Mouse (Mus musculus) limb, embryonic 13.5 days (tissue): ENCODE measurements around the gene Rab22a. TPM values are rescaled to one million over a fixed set of nuclear protein-coding genes. Genes with fewer than 3 reads are reported as not detected.

ENCODE experiments used
- ATAC-seq: fragments of 200-750 bp; cut with Nextera tagmentation; 2 replicates; pipeline ENCODE4 v1.8.0; 2017; ENCODE audit warnings: low read depth, moderate number of reproducible peaks, moderate TSS enrichment; ENCODE audit not compliant: low FRiP score
- H3K27ac ChIP-seq: fragments of 300-500 bp; sonication (generic); 2 replicates; pipeline ENCODE4 v1.5.1; 2015; ENCODE audit warnings: inconsistent platforms, mild to moderate bottlenecking, moderate library complexity
- H3K27me3 ChIP-seq: fragments of 300-500 bp; sonication (generic); 2 replicates; pipeline ENCODE4 v1.6.1; 2015; ENCODE audit warnings: mild to moderate bottlenecking, inconsistent platforms
- H3K36me3 ChIP-seq: fragments of 300-500 bp; sonication (generic); 2 replicates; pipeline ENCODE4 v1.6.1; 2015; ENCODE audit warnings: inconsistent platforms, mild to moderate bottlenecking, moderate library complexity
- H3K4me1 ChIP-seq: fragments of 300-500 bp; sonication (generic); 2 replicates; pipeline ENCODE4 v1.6.1; 2015; ENCODE audit warnings: inconsistent platforms
- H3K4me2 ChIP-seq: fragments of 300-500 bp; sonication (generic); replicated peaks from 2 replicates; pipeline ENCODE4 v1.6.1; 2015; ENCODE audit warnings: inconsistent platforms, mild to moderate bottlenecking, moderate library complexity
- H3K4me3 ChIP-seq: fragments of 300-500 bp; sonication (generic); 2 replicates; pipeline ENCODE4 v1.5.1; 2015; ENCODE audit warnings: moderate library complexity, mild to moderate bottlenecking, inconsistent platforms
- H3K9ac ChIP-seq: fragments of 300-500 bp; sonication (generic); 2 replicates; pipeline ENCODE4 v1.6.1; 2015; ENCODE audit warnings: mild to moderate bottlenecking, inconsistent platforms
- H3K9me3 ChIP-seq: fragments of 300-500 bp; sonication (generic); 2 replicates; pipeline ENCODE4 v1.6.1; 2016; ENCODE audit warnings: inconsistent platforms
- WGBS: fragments of 180-500 bp; shearing (Covaris S2); methylation state at CpG from one replicate; pipeline ENCODE4 v1.1.7; 2015; 5-methylcytosine and 5-hydroxymethylcytosine counted together
- polyA plus RNA-seq: library from polyadenylated mRNA; unstranded; fragments of >200 nt; fragmentation: Nextera tagmentation; extraction: Ambion mirVana; gene quantifications from 2 replicates; pipeline ENCODE4 v1.2.1, GENCODE M21; 2015

Rab22a gene
- polyA plus RNA-seq, 1 experiment from 2014 or later = 46.4 TPM

GRCm38 (mm10) chr2:173730444-173730966 is 70.9 kb downstream of the Rab22a start:
- Histone ChIP-seq H3K9me3 (no peaks in the 10 kb centered on the region), H3K36me3 (no peaks in the 10 kb centered on the region), H3K4me1 (peaks cover 20% of the 10 kb centered on the region), H3K27ac (no peak overlapping the region), H3K4me3 (no peak overlapping the region), H3K4me2 (0 out of 2 replicates have a peak overlapping the region, but pooled peaks have one; percentile 3), H3K9ac (no peak overlapping the region), H3K27me3 (no peaks in the 10 kb centered on the region)
- peak; percentile 28; the same call in 1 of the 2 replicates for ATAC-seq
- WGBS = 15% methylated on average over 9 of the region's 9 CpGs

DNA sequence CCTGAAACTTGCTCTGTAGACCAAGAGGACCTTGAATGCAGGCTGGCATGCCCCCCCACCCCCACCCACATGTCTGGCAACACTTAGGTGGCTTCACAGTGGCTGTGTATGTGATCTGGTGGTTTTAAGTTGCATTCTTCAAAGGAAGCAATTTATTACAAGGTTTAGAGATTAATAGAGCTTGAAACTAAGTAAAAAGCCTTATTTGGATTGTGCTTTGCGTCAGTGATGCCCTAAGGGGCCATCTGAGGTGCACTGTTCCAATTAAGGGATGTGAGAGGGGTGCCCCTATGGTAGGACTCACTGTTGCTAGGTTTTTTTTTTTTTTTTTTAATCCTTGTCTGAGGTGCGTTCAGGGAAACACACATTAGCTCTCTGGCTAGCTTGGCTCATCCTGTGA is 74.9 kb downstream of the Rab22a start:
- peaks cover 34% of the 10 kb centered on the region for H3K4me1 ChIP-seq
- no peak overlapping the region for H3K9ac ChIP-seq
- ATAC-seq = no peak
- no peak overlapping the region for H3K4me2 ChIP-seq
- H3K27me3 ChIP-seq = no peaks in the 10 kb centered on the region
- 24% methylated on average over 2 of the region's 2 CpGs for WGBS
- peaks cover 5% of the 10 kb centered on the region for H3K36me3 ChIP-seq
- no peaks in the 10 kb centered on the region for H3K9me3 ChIP-seq
- no peak overlapping the region for H3K4me3 ChIP-seq
- H3K27ac ChIP-seq = no peak overlapping the region

- H3K27me3 ChIP-seq = no peaks in the 10 kb centered on the region
- WGBS = under 1% methylated on average over 70 of the region's 70 CpGs
- H3K36me3 ChIP-seq = peaks cover 5% of the 10 kb centered on the region
- no peaks in the 10 kb centered on the region for H3K9me3 ChIP-seq
- H3K4me3 ChIP-seq = peak within 1 kb of the TSS; percentile 90
- peak; percentile 99 for ATAC-seq
- peaks cover 39% of the 10 kb centered on the region for H3K4me1 ChIP-seq
- H3K9ac ChIP-seq = peak within 1 kb of the TSS; percentile 92
- peak within 1 kb of the TSS; percentile 86 for H3K4me2 ChIP-seq
- H3K27ac ChIP-seq = peak within 1 kb of the TSS; percentile 65
Measured at GRCm38 (mm10) chr2:173737222-173737989, 77.8 kb downstream of the Rab22a start, which contains the start of gene Vapb. Vapb (plus strand) TSS chr2:173737511.

GRCm38 (mm10) chr2:173738232-173738631 is 78.7 kb downstream of the Rab22a start:
- Histone ChIP-seq H3K4me1 (peaks cover 46% of the 10 kb centered on the region), H3K27me3 (no peaks in the 10 kb centered on the region), H3K9me3 (no peaks in the 10 kb centered on the region), H3K4me2 (peak overlapping the region; percentile 86), H3K27ac (peak overlapping the region; percentile 65; the same call in 1 of the 2 replicates), H3K36me3 (peaks cover 5% of the 10 kb centered on the region), H3K4me3 (peak overlapping the region; percentile 90), H3K9ac (peak overlapping the region; percentile 92)
- ATAC-seq = no peak
- 85% methylated on average over 9 of the region's 9 CpGs for WGBS

DNA sequence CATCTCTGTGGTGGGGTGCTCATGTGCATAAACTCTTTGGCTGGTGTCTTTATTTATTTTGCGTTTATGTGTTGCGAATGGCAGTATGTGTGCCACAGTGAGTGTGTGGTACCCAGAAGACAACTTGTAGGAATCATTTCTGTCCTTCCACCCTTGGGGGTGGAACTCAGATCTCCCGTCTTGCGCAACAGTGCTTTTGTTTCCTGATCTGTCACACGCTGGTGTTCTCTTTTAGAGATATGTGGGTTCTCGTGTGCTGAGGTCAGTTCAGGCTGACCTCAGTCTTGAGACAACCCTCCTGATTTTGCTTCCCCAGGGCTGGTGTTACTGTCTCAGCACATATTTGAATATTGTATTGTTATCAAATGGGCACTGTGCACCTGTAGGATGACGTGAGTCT is 79.5 kb downstream of the Rab22a start:
- Histone ChIP-seq H3K4me3 (no peak overlapping the region), H3K36me3 (peaks cover 5% of the 10 kb centered on the region), H3K27ac (no peak overlapping the region), H3K4me2 (peak overlapping the region; percentile 86; the same call in 1 of the 2 replicates), H3K27me3 (no peaks in the 10 kb centered on the region), H3K9ac (no peak overlapping the region), H3K4me1 (peaks cover 47% of the 10 kb centered on the region), H3K9me3 (no peaks in the 10 kb centered on the region)
- WGBS = 96% methylated on average over 7 of the region's 7 CpGs
- no peak for ATAC-seq

DNA sequence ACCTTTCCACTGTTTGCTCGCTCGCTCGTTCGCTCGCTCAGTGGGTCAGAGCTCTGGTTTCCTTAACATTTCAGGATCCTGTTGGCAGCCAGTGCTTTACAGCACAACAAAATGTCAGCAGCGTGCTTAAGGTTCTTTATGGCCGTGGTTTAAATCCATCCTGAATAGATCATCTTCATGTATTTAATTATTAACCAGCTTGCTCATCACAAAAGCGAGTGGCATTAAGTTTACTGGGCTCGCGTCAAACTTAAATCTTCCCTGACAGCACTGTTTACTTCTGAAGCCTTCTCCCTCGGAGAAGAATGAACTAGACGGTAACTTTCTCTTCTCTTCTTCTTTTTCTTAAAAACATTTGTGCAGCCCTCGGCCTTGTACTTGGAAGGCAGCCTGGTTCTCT is 82.5 kb downstream of the Rab22a start:
- Histone ChIP-seq H3K4me2 (no peak overlapping the region), H3K4me3 (no peak overlapping the region), H3K9me3 (no peaks in the 10 kb centered on the region; the same call in 1 of the 2 replicates), H3K4me1 (peaks cover 40% of the 10 kb centered on the region), H3K27ac (no peak overlapping the region; the same call in 1 of the 2 replicates), H3K36me3 (peaks cover 16% of the 10 kb centered on the region), H3K27me3 (no peaks in the 10 kb centered on the region), H3K9ac (no peak overlapping the region)
- 59% methylated on average over 13 of the region's 13 CpGs for WGBS
- ATAC-seq = no peak

GRCm38 (mm10) chr2:173742744-173743143 is 83.2 kb downstream of the Rab22a start:
- no peak overlapping the region for H3K27ac ChIP-seq
- ATAC-seq = no peak

GRCm38 (mm10) chr2:173744070-173744815 is 84.7 kb downstream of the Rab22a start:
- peaks cover 31% of the 10 kb centered on the region for H3K4me1 ChIP-seq
- H3K9ac ChIP-seq = no peak overlapping the region
- no peak overlapping the region for H3K4me2 ChIP-seq
- 88% methylated on average over 7 of the region's 7 CpGs for WGBS
- H3K4me3 ChIP-seq = no peak overlapping the region
- no peaks in the 10 kb centered on the region; the same call in 1 of the 2 replicates for H3K9me3 ChIP-seq
- H3K27ac ChIP-seq = no peak overlapping the region
- no peak for ATAC-seq
- H3K27me3 ChIP-seq = no peaks in the 10 kb centered on the region
- H3K36me3 ChIP-seq = peaks cover 12% of the 10 kb centered on the region

More at GRCm38 (mm10) chr2:173742744-173743143, 83.2 kb downstream of the Rab22a start:
- Histone ChIP-seq H3K36me3 (peaks cover 16% of the 10 kb centered on the region), H3K4me2 (no peak overlapping the region), H3K4me3 (no peak overlapping the region), H3K9me3 (no peaks in the 10 kb centered on the region; the same call in 1 of the 2 replicates), H3K4me1 (peaks cover 40% of the 10 kb centered on the region), H3K9ac (no peak overlapping the region), H3K27me3 (no peaks in the 10 kb centered on the region)
- WGBS = 76% methylated on average over 9 of the region's 9 CpGs

DNA sequence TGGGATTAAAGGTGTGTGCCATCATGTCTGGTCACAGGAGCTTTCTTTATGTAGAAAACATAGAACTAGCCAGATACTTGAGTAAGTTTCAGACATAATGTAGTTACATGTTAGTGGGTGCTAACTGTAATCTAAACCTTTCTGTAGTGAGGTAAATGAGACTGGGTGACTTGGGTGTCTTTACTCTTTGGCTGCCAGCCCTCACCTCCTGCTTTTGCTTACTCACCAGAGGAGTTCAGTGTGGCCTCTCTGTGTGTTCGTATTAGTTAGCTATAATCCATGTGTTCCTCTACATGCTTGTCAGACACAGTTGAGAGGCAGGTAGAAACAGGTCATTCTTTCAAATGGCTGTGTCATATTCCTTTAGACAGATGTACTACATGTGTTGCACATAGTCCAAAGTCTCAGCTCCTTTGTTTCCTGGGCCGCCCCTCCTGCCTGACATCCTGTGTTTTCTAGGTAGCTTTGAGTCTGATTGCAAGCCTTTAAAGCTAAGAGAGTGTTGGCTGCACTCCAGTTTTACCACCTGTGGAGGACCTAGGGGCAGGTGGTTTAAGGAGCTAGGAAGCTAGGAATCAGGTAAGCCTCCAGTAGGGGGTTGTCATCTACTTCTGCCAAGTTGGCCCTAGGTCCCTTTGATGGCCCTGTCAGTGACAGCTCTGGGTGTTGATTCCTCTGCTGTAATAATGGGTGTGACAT is 89.5 kb downstream of the Rab22a start:
- no peak for ATAC-seq
- H3K4me3 ChIP-seq = no peak overlapping the region
- H3K9me3 ChIP-seq = no peaks in the 10 kb centered on the region; the same call in 1 of the 2 replicates
- no peak overlapping the region for H3K27ac ChIP-seq
- no peak overlapping the region for H3K4me2 ChIP-seq
- H3K36me3 ChIP-seq = peaks cover 11% of the 10 kb centered on the region; the same call in 1 of the 2 replicates
- no peak overlapping the region for H3K9ac ChIP-seq
- 72% methylated on average over 2 of the region's 2 CpGs for WGBS
- H3K27me3 ChIP-seq = no peaks in the 10 kb centered on the region
- H3K4me1 ChIP-seq = peaks cover 7% of the 10 kb centered on the region; the same call in 1 of the 2 replicates

DNA sequence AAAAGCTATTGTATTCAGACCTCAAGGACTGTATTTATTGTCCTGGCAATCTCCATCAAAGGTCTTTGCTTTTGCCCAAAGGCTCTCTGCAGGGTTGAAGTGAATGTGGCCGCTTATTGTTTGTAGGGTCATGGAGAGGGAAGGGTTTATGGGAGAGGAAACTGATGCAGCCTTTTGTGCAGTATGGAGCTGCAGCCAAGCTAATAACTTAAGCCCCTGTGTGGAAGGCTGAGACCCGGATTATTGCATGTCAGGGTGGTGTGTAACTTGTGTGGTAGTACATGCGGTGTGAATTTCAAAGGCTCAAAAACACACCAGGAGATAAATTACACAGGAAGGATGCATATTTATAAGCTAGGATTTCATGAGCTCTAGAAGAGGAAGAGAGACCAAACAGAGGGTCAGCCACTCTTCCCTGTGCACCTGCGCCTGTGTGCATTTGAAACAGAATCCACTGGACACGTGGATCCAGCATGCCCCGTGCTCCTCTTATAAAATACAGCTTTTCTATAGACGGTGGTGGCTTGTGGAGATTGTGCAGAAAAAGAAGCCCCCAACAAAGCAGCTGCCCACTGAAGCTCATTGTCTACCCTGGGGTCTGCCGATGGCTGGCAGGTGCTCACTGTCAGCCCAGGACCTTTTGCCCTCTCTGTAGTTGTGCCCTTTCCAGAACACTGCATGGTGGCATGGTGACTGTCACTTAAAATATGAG is 96.0 kb downstream of the Rab22a start:
- H3K36me3 ChIP-seq = no peaks in the 10 kb centered on the region
- peak overlapping the region; percentile 44; the same call in 1 of the 2 replicates for H3K27ac ChIP-seq
- H3K4me3 ChIP-seq = no peak overlapping the region
- no peak for ATAC-seq
- 66% methylated on average over 8 of the region's 8 CpGs for WGBS
- H3K27me3 ChIP-seq = no peaks in the 10 kb centered on the region
- H3K4me2 ChIP-seq = no peak overlapping the region
- peaks cover 15% of the 10 kb centered on the region for H3K4me1 ChIP-seq
- H3K9me3 ChIP-seq = no peaks in the 10 kb centered on the region
- H3K9ac ChIP-seq = no peak overlapping the region
